Mouse (Mus musculus) spleen, adult 2 months (tissue): ENCODE data around the gene Zcchc4. TPM values are rescaled to one million over a fixed set of nuclear protein-coding genes. Genes with fewer than 3 reads are reported as not detected.

Source experiments
- DNase-seq, 2 experiments: peaks; one replicate each; pipeline versions ENCODE4 v3.0.0 to v3.0.0-alpha.2; 2012 to 2021; ENCODE audit warnings: low spot score in 2 of 2, low read depth in 1 of 2
- H3K27ac ChIP-seq: fragments of 200-500 bp; 2 replicates; pipeline ENCODE4 v1.5.1; 2012; ENCODE audit warnings: low read length, inconsistent platforms; ENCODE audit not compliant: insufficient read depth
- H3K27me3 ChIP-seq: fragments of 200-500 bp; 2 replicates; pipeline ENCODE4 v1.6.1; 2012; ENCODE audit warnings: mild to moderate bottlenecking, moderate library complexity, low read length, inconsistent platforms; ENCODE audit not compliant: control insufficient read depth, insufficient read depth
- H3K36me3 ChIP-seq: fragments of 200-500 bp; 2 replicates; pipeline ENCODE4 v1.6.1; 2012; ENCODE audit warnings: mild to moderate bottlenecking, low read length, inconsistent platforms; ENCODE audit not compliant: control insufficient read depth, insufficient read depth
- H3K4me1 ChIP-seq: fragments of 200-500 bp; 2 replicates; pipeline ENCODE4 v1.6.1; 2011; ENCODE audit warnings: inconsistent platforms; ENCODE audit not compliant: control insufficient read depth, insufficient read depth, insufficient read length
- H3K4me3 ChIP-seq: fragments of 200-500 bp; 2 replicates; pipeline ENCODE4 v1.5.1; 2011; ENCODE audit warnings: mild to moderate bottlenecking, inconsistent platforms; ENCODE audit not compliant: insufficient read depth, insufficient read length; ENCODE audit errors: extremely low read depth
- CTCF ChIP-seq: fragments of 200-500 bp; IDR thresholded peaks from 2 replicates; pipeline ENCODE4 v1.5.1; 2011; ENCODE audit warnings: mild to moderate bottlenecking, inconsistent platforms; ENCODE audit not compliant: insufficient read depth, insufficient read length, insufficient replicate concordance; ENCODE audit errors: extremely low read depth
- POLR2A ChIP-seq: fragments of 200-500 bp; IDR thresholded peaks from 2 replicates; pipeline ENCODE4 v1.6.1; 2011; ENCODE audit warnings: low read depth, low read length, inconsistent platforms
- WGBS: fragments of 180-500 bp; shearing (Covaris S2); methylation state at CpG from one replicate; pipeline ENCODE4 v1.1.7; 2018; 5-methylcytosine and 5-hydroxymethylcytosine counted together
- polyA plus RNA-seq: library from polyadenylated mRNA; depleted of rRNA; stranded (reverse); fragments of >200 nt; gene quantifications from 2 replicates; pipeline ENCODE4 v1.2.3, GENCODE M21; 2012; rRNA removed

Zcchc4 gene
- polyA plus RNA-seq, 1 experiment: 5.0 TPM

- Histone ChIP-seq H3K27me3 (no peaks in the 10 kb centered on the region), H3K27ac (no peak overlapping the region), H3K4me3 (no peak overlapping the region), H3K36me3 (peaks cover 18% of the 10 kb centered on the region), H3K4me1 (no peaks in the 10 kb centered on the region)
- DNase-seq: no peak
- no peak for TF ChIP-seq POLR2A
- TF ChIP-seq CTCF: no peak
- WGBS: 93% methylated on average over 12 of the region's 12 CpGs
These were observed 93.9 kb downstream of the Zcchc4 start for GRCm38 (mm10) chr5:52868918-52869703.

- Histone ChIP-seq H3K36me3 (peaks cover 6% of the 10 kb centered on the region), H3K27me3 (no peaks in the 10 kb centered on the region), H3K27ac (no peak overlapping the region), H3K4me3 (no peak overlapping the region), H3K4me1 (no peaks in the 10 kb centered on the region)
- no peak for TF ChIP-seq POLR2A
- TF ChIP-seq CTCF: no peak
- 85% methylated on average over 1 of the region's 1 CpGs for WGBS
- DNase-seq: no peak
These were observed 96.3 kb downstream of the Zcchc4 start for GRCm38 (mm10) chr5:52871461-52871860.

GRCm38 (mm10) chr5:52871986-52872385, 96.8 kb downstream of the Zcchc4 start:
- Histone ChIP-seq H3K27me3 (no peaks in the 10 kb centered on the region), H3K36me3 (peaks cover 2% of the 10 kb centered on the region; the same call in 1 of the 2 replicates), H3K27ac (no peak overlapping the region), H3K4me3 (no peak overlapping the region), H3K4me1 (no peaks in the 10 kb centered on the region)
- DNase-seq: no peak
- WGBS: 64% methylated on average over 13 of the region's 13 CpGs
- TF ChIP-seq POLR2A (no peak), CTCF (no peak)

Other genes with a start within 250 kb of the Zcchc4 start
- 0.12 and 0.18 TPM in 2 replicates for gene Lgi2, start 208.9 kb upstream of the Zcchc4 start, polyA plus RNA-seq
- gene Sepsecs, start 105.7 kb upstream of the Zcchc4 start, polyA plus RNA-seq: 2.3 and 3.1 TPM in 2 replicates
- gene Pi4k2b, start 33.8 kb upstream of the Zcchc4 start, polyA plus RNA-seq: 4.5 and 9.4 TPM in 2 replicates
- gene Anapc4, start 58.6 kb downstream of the Zcchc4 start, polyA plus RNA-seq: 7.5 and 9.4 TPM in 2 replicates